Mouse (Mus musculus) telencephalon, adult 2 months (tissue): ENCODE measurements around the gene Slc35e1.

Source experiments
- DNase-seq: peaks from one replicate; pipeline ENCODE4 v3.0.0-alpha.2; 2011; ENCODE audit warnings: low read depth, low spot score

The Slc35e1 gene

DNA sequence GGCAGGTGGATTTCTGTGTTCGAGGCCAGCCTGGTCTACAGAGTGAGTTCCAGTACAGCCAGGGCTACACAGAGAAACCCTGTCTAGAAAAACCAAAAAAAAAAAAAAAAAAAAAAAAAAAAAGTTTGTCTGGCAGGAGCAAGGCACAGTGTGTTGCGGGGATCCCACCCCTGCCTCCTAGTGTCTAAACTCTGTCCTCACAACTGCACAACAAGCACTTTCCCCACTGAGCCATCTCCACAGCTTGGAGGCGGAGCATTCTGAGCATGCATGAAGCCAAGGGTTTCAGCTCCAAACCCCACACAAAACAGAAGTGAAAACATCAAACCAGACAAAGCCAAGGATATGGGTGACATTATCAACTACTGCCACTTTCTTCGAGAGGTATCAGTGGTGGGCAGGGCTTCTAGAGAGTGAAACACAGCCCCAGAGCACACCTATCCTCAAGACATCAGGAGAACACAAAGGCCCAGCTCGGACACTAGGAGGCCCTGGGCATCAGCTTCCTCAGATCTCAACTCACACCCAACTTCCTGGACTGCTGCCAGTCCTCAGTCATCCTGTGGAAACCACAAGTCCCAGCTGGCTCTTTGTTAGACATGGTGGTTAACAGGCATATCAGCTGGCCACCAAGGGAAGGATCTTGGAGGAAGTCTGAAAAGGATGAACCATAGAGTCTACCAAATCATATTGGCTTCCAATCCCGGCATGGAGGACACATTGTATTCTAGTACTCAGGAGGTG lies 6.8 kb downstream of the Slc35e1 start:
- no peak for DNase-seq

DNA sequence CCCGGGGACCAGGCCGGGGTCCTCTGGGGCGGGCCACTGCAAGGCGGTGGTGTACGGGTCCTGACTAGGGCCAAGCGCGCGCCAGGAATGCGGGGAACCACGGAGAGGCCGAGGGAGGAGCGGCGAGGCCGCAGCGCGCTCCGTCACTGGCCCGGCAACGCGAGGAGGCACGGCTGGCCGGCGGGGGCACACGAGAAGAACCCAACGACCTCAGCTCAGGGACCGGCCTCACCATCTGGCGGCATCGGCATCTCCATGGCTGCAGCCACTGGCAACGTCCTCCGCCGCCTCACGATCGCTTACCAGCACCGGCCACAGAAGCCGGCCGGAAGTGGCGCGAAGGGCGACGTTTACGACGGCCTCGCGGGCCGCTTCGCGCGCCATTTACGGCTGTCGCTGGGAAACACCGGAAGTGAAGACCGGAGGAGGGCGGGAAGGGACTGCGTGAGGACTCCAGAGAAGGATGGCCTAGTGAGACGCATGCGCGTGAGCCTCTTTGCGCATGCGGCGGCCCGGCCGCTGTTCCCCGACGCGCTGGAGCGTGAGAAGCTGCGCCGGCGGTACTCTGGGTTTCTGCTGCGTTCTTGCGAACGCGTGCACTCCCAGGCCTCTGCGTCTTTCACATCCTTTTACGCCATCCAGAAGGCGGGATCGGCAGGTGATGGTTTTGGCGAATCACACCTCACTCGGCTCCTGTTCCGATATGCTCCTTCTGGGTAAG lies 17.4 kb downstream of the Slc35e1 start, which contains the start of gene Cherp:
TSS of gene Cherp (minus strand) at position 401 of the 721 bp plus-strand sequence.
- peak; percentile 99 for DNase-seq

DNA sequence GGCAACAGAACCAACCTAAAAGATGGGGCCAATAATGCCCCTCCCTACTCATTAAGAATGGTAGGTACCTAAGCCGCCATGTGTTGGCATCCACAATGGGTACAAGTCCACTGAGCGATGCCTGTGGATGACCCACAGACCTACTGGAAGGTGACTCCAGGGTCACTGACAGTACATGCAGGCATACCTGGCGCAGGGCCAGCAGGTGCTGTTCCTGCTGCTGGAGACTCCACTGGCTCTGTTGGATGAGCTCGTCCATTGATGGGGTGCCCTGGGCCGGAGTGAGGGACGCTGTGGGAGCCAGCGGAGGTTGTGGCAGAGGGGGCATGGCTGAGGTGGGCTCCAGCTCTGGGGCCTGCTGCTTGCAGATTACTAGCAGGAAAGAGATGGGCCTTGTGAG lies 21.7 kb downstream of the Slc35e1 start:
- no peak for DNase-seq

DNA sequence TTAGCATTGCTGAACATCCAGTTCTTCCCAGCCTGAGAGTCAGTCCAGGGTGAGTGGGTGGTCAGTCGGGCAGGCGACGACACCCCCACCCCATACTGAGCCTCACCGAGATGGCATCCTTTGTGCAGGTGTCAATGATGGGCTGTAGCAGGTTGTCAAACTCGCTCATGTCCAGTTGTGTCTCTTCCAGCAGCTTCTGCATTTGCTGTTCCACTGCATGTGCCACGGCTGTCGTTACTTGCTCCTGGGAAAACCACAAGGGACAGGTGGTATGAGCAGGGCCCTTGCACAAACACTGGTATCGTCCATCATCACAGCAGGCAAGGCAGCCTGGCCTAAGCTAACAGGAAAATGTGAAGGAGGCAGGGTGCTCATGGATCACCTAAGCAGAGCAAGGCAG lies 22.4 kb downstream of the Slc35e1 start:
- no peak for DNase-seq

DNA sequence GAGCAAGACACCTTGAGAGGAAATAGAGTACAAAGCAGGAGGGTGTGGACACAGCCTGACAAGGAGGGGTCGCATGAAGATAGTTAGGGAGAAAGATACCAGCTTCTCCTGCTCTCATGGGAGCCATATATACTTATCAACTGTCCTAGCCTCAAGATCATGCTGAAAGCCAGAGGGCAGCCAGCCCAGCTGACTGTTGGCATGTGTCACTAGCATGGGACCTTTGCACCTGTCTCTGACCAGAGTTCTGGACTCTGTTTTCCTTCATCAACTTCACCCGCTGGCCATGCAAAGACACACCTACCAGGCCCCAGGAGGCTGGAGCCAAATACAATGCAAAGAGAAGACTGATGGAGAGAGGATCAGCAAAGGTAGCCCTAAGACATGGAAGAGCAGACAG lies 23.2 kb downstream of the Slc35e1 start:
- no peak for DNase-seq

DNA sequence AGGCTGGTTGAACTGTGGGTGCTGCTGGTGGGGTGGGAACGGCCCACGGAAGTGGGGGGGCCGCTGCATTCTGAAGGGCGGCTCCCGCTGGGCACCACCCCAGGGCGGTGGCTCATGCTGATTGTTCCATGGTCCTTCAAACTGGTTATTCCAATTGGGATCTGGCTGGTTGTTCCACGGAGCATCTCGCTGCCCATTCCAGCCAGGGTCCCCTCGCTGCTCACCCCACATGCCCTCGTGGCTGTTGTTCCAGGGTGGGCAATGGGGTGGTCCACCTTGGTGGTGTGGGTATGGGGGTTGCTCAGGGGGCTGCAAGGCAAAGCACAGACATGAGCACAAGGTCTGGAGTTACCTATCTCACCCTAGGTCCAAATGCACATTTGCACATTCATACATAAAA lies 28.2 kb downstream of the Slc35e1 start:
- DNase-seq: no peak

DNA sequence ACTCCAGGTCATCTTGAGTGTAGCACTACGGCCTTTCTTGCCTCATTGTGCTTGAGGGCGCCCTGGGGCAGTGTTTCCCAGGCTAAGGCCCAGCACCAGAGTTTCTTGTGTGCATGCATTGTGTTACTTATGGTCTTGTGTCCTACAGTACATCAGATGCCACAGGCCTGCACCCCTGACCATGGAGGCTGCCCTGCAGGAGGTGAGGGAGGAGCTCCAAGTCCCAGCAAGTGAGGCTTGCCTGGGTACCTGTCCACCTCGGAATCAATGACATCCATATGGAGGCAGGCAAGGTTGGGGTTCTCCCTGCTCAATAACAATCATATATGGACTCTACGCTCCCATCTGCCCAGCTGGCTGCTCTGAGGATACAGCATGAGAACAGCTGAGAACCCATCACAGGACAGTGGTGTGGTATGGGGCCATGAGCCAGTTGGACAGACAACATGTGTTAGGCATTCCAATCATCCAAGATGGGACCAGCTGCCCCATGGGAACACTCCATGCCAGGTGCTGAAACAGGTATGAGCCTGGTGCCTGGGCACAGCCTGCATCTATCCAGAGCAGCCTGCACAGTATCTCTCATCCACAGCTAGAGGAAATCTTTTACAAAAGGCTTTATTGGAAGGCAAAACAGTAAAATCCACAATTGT lies 32.4 kb downstream of the Slc35e1 start:
- DNase-seq: no peak

DNA sequence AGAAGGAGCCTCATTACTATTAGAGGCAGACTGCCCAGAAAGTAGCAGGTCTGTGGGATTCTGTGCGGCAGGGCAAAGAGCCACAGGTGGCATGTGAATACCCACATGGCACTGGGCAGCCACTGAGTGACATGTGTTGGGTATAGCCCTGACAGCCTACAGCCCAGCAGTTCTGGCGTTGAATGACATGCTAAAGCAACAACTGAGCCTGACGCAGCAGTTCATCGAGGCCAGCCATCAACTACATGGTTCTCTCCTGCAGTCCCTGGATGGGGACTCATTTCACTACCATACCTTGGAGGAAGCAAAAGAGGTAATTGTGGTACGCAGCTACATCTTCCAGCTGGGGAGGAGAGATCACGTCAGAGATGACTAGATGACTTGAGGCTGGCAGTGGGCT lies 34.0 kb downstream of the Slc35e1 start:
- DNase-seq: no peak

DNA sequence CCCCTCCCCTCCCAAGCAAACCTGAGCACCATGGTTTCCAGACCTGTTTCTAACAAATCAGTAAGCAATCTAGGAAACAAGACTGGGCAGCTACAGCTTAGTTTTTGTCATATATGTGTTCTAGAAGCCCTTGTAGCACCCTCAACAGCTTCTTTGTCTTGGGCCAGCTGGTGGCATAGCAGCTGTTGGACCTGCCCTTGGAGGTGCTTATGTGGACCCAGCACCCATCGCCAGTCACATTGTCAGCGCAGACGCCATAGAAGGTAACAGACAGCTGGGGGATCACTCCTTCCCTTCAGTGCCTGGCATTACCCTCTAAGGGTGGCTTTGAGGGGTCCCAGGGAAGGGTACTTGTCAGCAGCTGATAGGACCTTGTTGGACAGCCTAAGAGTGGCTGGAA lies 34.6 kb downstream of the Slc35e1 start:
- no peak for DNase-seq

DNA sequence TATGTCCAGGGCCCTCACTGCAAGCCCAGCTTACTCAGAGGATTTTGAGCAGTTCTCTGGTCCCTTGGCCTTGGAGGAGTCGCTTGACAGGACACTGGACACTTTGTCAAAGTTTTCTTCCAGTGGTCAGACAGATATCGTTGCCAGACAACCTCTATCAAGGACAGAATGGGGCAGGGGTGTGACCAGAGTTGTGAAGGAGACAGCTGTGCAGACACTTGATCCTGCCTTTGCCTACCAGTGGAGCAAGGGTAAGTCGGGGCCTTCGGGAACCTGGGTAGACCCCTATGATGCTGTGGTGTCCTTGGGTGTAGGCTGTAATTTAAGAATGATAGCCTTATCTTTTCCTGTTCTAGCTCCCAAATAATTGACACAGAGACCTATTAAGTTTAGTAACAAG lies 37.1 kb downstream of the Slc35e1 start:
- no peak for DNase-seq

DNA sequence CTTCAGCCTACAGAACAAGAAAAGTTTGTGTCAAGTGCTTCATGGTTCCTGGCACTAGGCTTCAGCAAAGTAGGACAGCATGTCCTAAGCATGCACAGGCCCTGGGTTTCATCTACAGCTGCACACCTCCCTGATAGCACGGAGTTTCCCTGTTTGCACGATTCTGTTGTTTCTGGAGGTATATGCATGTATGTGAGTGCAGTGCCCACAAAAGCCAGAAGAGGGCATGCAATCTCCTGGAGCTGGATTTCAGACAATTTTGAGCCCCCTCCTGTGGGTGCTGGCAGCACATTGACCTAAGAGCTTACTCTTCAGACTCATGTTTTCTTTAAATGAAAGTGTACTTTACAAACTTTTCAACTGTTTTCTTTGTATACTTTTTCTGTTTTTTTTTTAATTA lies 38.5 kb downstream of the Slc35e1 start:
- DNase-seq: no peak

DNA sequence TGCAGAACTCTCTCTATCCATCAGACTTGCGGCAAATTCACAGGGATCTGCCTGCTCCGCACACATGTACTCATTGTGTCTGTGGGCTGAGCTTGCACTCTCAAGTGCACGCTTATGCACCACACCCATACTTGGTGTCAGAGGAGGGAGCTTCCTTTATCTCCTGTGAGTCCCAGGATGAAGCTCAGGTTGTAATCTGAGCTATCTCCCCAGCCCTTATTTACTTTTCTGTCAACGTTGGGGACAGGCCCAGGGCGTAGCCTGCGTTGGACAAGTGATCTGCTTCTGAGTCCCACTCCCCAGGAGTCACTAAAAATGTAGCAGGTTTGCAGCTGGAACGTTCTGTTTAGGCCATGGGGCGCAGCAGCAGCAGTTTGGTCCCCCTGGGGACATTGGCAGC lies 40.9 kb downstream of the Slc35e1 start:
- no peak for DNase-seq

DNA sequence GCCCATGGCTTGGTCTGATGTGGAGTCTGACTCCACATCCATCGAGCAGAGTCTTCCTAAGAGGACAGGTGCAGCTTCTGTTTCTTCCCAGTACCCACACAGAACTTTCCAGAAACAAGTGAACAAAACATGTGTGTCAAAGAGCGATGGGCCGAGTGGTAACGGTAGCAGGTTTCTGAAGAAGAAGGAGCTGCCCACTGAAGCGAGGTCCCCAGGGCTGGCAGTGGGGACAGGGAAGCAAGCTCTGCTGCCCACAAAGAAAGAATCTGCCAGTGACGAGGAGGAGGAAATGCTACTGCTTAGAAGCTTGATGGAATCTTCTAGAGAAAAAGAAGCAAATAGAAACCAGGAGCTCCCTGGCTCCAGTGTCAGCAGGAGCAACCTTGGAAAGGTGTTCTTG lies 47.3 kb downstream of the Slc35e1 start:
- DNase-seq: no peak

DNA sequence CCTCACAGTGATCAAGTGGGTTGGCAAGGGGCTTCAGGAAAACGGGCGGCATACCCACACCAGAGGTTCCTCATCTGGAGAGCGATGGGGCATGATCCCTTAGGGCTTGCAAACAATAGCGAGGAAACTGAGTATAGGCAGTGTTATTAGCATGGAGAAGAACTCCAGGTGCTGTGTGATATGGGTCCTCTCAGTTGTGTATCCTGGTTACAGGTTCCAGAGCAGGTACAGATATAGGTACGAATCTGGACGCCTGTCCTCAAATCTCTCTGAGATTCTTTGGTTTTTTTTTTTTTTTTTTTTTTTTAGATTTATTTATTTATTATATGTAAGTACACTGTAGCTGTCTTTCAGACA lies 48.4 kb downstream of the Slc35e1 start:
- no peak for DNase-seq

DNA sequence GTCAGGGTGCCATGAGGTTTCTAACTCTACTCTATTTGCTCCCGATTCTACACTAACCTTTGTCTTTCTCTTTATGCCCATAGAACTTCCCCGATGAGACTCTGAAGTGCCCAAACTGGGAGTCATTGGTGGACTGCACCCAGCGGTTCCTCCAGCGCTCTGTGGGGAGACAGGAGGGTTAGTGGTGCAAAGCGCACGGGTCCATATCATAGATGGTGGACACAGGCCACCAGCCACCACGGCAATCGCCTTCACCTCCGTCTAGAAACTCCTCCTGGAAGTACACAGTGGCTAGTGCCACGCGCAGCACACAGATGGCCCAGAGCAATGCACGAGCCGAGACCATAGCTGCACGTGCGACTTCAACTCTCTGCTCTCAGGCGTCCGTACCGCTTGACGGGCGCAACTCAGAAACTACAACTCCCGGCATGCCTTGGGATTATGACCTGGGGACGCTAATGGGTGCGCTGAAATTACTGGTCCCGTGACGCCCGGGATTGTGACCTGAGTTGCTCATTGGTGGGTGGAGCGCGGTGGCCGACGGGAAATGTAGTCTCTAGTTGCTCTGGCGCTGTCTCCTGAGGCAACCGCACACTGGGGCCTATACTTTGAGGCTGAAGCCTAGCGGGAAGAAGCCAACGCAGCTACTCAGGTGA lies 48.9 kb downstream of the Slc35e1 start, which contains the start of the genes Calr3 and 1700030K09Rik:
TSS of gene Calr3 (minus strand) at position 533 of the 656 bp plus-strand sequence.
TSS of gene 1700030K09Rik (plus strand) at position 543 of the 656 bp plus-strand sequence.
- DNase-seq: peak; percentile 98

DNA sequence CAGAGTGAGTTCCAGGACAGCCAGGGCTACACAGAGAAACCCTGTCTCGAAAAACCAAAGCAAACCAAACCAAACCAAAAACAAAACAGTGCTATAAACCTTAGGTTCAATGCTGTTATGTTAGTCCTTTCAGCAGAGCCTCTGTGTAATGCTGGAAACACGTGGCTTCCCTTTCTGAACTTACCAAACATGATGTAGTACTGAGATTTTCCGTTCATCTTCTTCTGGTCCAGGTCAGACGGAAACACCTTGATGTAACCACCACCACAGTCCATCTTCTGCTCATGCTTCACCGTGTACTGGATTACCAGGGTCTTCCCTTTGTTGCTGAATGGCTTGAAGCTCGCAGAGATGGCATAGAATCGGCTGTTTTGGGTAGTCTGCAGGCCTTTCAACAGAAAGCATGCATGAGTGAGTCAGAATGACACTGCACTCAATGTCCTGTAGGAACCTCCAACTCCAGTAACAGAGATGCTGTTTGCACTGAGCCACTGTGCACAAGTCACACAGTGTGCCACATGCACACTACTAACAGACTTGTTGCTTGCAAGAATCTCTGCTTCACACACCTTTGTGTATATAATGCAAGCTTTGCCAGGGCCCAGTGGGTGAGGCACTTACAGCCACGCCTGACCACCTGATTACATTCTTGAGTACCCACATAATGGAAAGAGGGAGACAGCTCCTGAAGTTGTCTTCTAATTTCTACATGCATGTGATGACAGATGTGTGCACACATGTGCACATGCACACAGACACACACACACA lies 54.0 kb downstream of the Slc35e1 start:
- DNase-seq: no peak

DNA sequence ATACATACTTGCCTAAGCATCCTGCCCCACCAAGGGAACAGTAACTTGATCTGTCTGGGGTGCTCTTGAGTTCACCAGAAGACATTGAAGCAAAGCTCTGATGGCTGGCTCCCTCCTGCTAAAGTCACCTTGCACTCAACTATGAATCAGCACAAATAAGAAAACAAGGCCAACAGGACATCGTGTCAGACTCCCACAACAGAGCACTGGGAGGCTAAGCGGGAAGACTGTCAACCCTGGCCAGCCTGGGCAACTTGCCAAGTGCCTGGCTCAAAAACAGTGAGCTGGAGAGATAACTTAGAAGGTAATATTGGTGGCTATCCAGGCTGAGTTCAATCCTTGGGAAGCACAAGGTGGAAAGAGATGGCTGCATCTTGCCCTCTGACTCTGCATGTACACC lies 57.5 kb downstream of the Slc35e1 start:
- no peak for DNase-seq
